In genomic region chr1:73996209-73996608, GRCm38 (mm10) we compare ENCODE assay signal across 9 mouse cellular contexts.
A peak's percentile ranks its signal among the peaks of the same experiment; 100 is the strongest.
DNase-seq lines count a peak whose midpoint lies in the region; ATAC-seq lines count a peak whose summit lies in the region.
"Had no signal": no experiment of that assay in that cellular context is flagged by ENCODE, and none has a peak within 500 bp of the region (broad histone marks: within the 10 kb centered on the region; RNA-seq: fewer than 3 reads in every experiment).

No protein-coding gene starts in this region.

- H3K9ac ChIP-seq in heart, embryonic 13.5 days: peak overlapping the region; percentile 67; the same call in 1 of the 2 replicates
- H3K9ac ChIP-seq in limb, embryonic 11.5 days (ENCODE audit: low read length): no peak overlapping the region
- H3K9ac ChIP-seq: liver, embryonic 15.5 days had no signal

- H3K4me2 ChIP-seq in heart, embryonic 13.5 days: no peak overlapping the region
- H3K4me2 ChIP-seq in limb, embryonic 11.5 days (ENCODE audit: low read depth, severe bottlenecking): no peak overlapping the region
- H3K4me2 ChIP-seq: liver, embryonic 15.5 days had no signal

- no peak overlapping the region for H3K4me3 ChIP-seq in heart, embryonic 13.5 days
- no peak overlapping the region for H3K4me3 ChIP-seq in limb, embryonic 11.5 days (ENCODE audit: low read depth, low read length)
- H3K4me3 ChIP-seq: liver, embryonic 15.5 days had no signal

- H3K36me3 ChIP-seq in heart, embryonic 13.5 days: peaks cover 56% of the 10 kb centered on the region
- H3K36me3 ChIP-seq in limb, embryonic 11.5 days (ENCODE audit: control insufficient read depth, insufficient read depth, low read length): peaks cover 2% of the 10 kb centered on the region; the same call in 1 of the 2 replicates

- peak; percentile 43 to 45 for DNase-seq in cerebellum, adult 18-20 months
- no peak for DNase-seq in cerebellum, adult 9-11 months
- peak; percentile 65 for DNase-seq in ovary, postnatal 36 days (ENCODE audit: low spot score)
- DNase-seq in ovary, adult 18-20 months (ENCODE audit: low spot score): no peak
- peak; percentile 39 to 48 for DNase-seq in cerebellum, postnatal 36 days
- peak; percentile 82 for DNase-seq in limb, embryonic 11.5 days (ENCODE audit: low spot score)
- DNase-seq in right cerebral cortex, adult 2 months (ENCODE audit: low spot score in 2 of 2): peak; percentile 71

- no peaks in the 10 kb centered on the region for H3K9me3 ChIP-seq in heart, embryonic 13.5 days
- no peaks in the 10 kb centered on the region for H3K9me3 ChIP-seq in limb, embryonic 11.5 days (ENCODE audit: control insufficient read depth, low read length)
- H3K9me3 ChIP-seq: liver, embryonic 15.5 days had no signal

- H3K4me1 ChIP-seq in heart, embryonic 13.5 days: peaks cover 90% of the 10 kb centered on the region
- peaks cover 25% of the 10 kb centered on the region for H3K4me1 ChIP-seq in limb, embryonic 11.5 days (ENCODE audit: control insufficient read depth, insufficient read depth, low read length)

- 48% methylated on average over 2 of the region's 2 CpGs for WGBS in heart, embryonic 13.5 days
- 49% methylated on average over 2 of the region's 2 CpGs for WGBS in limb, embryonic 11.5 days

- peak overlapping the region; percentile 65; the same call in 1 of the 2 replicates for H3K27ac ChIP-seq in heart, embryonic 13.5 days (replicated peaks)
- H3K27ac ChIP-seq in limb, embryonic 11.5 days (replicated peaks; ENCODE audit: low read depth, low read length): no peak overlapping the region
- H3K27ac ChIP-seq: liver, embryonic 15.5 days had no signal

- ATAC-seq in heart, embryonic 13.5 days (ENCODE audit: extremely low read depth, insufficient number of reproducible peaks, low FRiP score, low TSS enrichment): no peak
- ATAC-seq in limb, embryonic 11.5 days (ENCODE audit: insufficient number of reproducible peaks, low FRiP score, low TSS enrichment, low read depth): no peak

- H3K27me3 ChIP-seq in heart, embryonic 13.5 days (replicated peaks): no peaks in the 10 kb centered on the region
- H3K27me3 ChIP-seq in limb, embryonic 11.5 days (ENCODE audit: control insufficient read depth, insufficient read depth, low read length): no peaks in the 10 kb centered on the region
- H3K27me3 ChIP-seq: liver, embryonic 15.5 days had no signal

Comparison
In these comparisons a context has a peak if more than half of its experiments do, and no peak if none do; other contexts are left out.
1. DNase-seq: peak in cerebellum, adult 18-20 months (2 of 2), ovary, postnatal 36 days (single experiment), cerebellum, postnatal 36 days (2 of 2), limb, embryonic 11.5 days (single experiment) and right cerebral cortex, adult 2 months (2 of 2); none in cerebellum, adult 9-11 months (single experiment) and ovary, adult 18-20 months (single experiment).